Mouse (Mus musculus) kidney, adult 18-20 months (tissue): Measurements from ENCODE around the gene Fasl.

Source experiments
- DNase-seq: peaks from one replicate; pipeline ENCODE4 v3.0.0; 2021

Fasl gene

DNA sequence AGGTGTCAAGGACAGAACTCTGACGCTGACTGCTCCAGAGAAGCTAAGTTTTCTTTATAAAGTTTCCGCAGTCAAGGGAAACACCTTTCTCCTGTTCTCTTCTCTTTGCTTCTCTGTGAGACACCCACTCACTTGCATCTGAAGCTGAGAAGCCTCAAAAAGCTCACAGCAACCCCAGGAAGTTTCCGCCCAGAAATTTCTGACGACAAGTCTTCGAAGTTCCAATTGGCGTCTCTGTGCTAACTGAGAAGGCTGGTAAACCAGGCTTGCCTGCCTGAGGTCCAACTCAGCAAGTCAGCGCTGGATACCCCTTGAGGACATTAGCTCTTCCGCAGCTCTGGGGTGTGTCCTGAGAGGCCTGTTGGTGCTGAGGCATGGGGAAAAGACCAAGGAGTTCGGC is at the start of gene Fasl:
Fasl (minus strand) TSS at position 157 of the 400 bp plus-strand sequence.
- DNase-seq = no peak

DNA sequence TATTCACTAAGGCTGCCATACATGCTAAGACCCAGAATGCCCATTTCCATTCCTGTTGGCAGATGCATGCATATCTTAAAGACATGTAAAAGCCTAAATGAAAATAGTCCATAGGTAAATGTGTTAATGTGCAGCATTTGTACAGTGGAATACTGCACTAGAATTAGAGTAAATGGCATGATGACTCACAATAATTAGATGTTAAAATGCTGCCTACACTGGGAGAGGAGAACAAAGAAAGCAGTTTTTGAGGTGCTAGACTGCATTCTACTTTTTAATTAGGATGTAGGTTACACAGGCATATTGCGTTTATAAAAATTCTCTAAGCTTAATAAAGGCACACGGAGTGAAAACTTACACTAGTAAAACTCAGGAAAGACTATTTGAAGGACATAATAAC is 38.4 kb upstream of the Fasl start:
- DNase-seq = no peak

DNA sequence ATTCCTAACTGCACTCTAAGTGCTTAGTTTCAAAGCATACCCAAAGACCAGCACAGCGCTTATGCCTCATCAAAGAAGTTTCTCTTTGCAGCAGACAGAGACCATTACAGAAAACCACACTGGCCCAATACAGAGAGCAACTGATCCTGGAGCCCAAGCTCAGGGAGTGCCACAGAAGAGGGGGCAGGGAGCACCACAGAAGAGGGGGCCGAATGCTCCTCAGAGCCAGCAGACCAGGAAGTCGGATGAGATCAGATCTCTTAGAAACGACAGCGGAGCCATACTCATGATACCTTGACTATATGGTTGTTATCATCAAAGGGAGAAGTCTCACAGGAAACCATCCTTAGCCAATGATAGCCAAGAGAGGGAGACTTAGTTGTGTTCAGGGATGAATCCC is 21.1 kb upstream of the Fasl start:
- no peak for DNase-seq

DNA sequence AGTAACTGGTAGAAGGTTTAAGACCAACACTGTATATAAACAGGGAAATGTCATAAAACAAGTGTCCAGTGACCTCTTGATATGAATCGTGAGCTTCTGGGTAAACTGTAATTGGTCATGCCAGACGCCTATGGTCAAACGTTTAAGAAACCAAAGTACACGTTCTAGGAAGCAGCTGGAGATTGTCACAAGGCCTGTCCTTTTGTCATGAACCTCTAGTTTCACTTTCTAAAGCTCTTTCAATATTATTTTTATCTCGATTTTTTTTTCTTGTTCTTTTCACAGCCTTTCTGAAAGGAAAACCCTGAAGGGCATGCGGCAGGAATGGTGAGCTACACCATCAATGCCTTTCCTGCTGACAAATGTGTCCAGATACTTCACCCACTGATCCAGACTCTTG is 20.7 kb upstream of the Fasl start:
- no peak for DNase-seq

DNA sequence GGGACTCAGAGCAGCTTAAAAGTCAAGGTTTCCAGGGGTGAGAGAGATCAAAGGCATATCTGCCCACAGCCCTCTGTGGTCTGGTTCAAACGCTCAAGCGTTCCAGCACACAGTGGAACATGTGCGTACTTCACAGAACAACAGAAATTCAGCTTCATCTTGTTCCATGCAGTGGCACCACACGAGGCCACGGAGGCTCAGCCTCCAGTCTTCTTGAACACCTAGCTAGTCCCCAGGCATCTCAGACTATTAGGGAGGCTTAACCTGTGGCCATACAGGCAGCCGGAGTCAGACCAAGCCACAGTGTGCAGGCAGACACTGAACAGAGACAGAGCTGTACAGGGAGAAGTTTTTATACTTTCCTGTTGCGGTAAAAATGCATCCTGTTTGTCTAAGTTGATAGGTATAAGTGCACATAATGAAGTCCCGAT is 16.3 kb upstream of the Fasl start:
- no peak for DNase-seq

DNA sequence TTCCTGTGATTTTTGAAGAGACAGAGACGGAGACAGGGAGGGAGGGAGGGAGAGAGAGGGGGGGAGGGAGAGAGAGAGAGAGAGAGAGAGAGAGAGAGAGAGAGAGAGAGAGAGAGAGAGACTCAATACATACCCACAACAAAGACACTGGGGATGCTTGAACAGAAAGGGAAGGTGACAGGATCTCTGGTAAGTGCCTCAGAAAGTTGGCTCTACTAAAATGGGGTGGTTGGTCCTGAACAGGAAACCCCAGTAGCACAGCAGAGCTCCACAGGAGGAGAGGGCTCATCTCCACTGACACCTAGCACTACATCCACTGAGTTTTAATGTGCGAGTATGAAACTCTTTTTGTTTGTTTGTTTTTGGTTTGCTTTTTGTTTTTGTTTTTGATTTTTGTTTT is 13.0 kb upstream of the Fasl start:
- DNase-seq = no peak

DNA sequence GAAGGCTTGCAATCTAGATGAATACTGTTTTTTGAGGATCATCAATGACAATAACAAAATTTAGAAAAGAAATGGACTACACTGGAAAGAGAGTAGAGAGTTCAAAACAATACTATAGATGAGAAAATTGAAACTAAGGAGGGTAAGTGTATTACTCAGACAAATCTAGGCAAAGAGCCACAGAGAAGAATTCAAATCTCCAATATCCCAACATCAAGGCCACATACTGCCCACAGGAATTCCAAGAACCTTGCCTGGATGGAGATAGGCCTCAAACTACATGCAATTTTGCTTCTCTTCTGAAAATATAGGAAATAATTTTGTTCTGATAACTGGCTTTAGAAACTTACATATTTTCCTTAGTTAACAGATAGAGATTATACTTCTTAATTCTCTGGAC is 12.0 kb upstream of the Fasl start:
- DNase-seq = no peak

DNA sequence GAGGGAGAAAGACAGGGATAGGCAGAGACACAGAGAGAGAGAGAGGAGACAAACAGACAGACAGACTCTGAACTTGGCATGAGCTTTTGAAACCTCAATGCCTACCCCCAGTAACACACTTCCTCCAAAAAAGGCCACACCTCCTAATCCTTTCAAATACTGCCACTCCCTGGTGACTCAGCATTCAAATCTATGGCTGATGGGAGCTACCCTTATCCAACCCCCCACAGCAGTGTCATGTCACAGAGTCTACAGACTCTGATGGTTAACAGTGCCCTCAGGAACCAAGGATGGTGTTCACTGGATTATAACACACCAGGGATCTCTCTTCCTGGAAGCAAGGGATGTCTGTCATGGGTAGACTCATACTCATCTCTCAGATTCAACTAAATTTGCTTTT is 11.5 kb upstream of the Fasl start:
- DNase-seq = no peak

DNA sequence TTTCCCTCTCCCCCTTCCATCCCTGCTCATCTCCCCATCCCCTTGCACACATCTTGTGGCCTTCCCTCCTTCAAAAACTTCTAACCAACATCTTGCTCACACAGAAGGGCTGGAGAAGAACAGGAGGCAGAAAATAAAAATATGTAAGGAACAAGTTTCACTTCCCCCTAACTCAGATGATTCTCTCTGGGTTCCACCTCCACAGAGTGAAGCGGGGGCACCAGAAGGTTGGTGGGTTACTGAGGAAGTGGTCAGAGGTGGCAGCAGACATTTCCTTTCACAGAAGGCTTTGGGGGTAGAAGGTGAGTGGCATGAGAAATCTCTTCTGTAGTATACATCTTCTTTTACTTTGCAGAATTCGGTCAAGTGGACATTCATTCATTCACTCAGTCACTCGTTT is 10.6 kb upstream of the Fasl start:
- DNase-seq = no peak

DNA sequence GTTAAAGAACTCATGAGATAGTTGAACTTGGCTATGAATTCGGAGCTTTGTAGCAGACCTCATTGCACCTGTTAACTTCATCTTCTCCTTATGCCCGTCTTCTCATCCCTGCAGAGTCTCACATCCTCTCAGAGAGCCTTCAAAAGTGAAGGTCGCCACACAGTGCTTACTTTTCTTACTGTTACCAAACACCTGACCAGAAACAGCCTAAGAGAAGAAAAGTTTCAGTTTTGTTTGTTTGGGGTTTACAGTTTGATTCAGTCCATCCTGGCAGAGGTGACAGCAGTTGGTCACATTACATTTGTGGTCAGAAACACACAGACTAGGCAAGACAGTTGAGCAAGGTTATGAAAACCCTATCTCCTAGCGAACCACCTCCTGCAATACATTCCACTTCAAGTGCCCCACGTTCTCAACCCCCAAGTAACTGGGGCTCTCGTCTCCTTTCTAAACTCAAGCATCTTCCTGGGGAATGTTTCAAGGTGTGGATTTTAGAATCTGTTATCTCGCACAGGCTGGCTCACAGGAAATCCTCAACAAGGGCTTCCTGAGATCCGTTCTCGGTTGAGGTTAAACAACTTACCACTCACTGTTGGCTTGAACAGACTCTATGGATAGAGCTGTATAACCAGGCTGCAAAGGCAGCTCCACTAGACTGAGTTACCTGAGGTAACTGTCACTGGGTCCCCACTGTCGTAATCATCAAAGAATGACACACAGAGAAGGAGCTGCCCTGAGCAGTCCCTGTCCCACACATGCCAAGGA is 6.3 kb upstream of the Fasl start:
- no peak for DNase-seq

DNA sequence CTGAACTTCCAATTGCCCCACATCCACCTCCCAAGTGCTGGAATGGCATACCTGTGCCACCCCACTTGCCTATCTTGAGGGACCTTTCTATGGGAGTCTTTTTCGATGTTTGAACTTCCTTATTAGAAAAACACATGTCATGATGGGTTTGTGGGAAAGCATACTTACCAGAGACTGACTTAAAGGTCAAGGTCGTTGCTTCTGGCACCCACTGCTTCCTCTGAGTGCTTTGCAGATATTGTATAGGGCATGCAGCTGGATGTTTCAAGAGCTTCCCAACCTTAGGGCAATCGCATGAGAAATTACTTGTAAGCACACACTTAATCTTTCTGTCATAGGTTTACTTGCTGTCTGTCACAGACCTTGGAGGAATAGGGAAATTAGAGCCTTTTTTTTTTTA is 5.0 kb upstream of the Fasl start:
- DNase-seq = no peak

DNA sequence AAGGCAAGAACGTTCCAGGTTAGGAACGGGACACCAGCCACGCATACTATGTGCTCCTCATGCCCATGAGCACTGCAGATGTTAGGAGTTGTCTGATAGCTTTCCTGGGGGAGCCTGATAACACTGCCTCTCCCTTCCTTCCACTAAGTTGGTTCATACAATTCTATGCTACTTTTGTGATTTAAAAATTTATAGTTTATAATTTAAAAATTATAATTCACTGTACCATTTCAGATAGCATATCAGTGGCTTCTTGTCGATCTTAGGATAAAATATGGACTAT is 4.3 kb upstream of the Fasl start:
- DNase-seq = no peak

DNA sequence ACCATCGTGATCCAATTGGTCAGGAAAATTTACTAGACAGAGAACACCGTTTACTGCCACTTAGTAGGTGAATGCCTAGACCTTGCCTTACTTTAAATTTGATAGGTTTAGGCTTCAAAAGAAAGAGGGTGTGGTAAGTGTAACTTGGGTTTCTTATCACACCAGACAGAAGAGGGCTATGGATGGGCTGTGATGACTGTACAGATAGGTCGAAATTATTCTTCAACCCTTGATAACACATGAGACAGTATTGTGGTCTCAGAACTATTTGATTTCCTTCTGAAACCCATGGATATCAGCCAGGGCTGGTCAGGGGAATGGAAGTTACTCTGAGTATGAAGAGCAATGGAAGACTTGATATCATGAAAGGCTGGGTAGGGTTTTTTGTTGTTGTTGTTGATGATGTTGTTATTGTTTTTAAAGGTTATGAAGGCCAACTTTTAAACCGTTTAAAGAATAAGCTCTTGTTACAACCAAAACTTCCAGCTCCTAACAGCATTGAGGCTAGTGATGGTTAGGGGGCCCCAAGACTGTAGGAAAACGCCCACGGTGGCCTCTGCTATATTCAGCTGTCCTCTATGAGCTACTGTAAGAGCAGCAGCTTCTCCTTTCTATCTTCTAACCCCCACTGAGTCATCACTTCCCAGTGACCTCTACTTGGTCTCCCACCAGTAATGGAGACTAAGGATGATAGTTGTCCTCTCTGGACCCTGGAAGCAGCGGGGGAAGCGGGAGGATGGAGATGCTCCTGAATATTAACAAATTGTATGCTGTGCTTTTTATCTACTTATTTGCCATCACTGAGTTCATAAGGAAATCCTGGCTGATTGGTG is 3.8 kb upstream of the Fasl start:
- DNase-seq = no peak

DNA sequence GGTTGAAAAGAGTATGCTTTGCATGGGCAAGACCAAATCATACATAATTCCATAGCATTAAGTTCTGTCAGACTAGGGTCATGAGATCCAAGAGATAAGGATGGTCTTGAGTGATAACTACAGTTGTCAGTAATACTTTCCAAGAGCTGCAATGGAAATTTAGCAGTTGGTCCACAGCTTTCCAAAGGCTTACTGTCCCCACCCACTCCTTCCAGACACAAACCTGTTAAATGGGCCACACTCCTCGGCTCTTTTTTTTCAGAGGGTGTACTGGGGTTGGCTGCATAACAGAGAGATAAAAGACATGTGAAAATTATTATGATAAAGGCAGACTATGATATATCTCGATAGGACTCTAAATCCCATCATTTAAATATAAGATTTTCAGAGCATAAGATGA is 5.6 kb downstream of the Fasl start:
- no peak for DNase-seq

DNA sequence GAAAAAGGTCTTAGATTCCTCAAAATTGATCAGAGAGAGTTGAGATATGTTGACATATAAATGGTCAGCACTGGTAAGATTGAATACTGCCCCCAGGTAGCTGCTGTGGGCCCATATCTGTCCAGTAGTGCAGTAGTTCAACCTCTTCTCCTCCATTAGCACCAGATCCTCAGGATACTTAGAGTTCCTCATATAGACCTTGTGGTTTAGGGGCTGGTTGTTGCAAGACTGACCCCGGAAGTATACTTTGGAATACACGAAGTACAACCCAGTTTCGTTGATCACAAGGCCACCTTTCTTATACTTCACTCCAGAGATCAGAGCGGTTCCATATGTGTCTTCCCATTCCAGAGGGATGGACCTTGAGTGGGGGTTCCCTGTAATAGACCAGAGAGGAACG is 6.7 kb downstream of the Fasl start:
- DNase-seq = no peak

DNA sequence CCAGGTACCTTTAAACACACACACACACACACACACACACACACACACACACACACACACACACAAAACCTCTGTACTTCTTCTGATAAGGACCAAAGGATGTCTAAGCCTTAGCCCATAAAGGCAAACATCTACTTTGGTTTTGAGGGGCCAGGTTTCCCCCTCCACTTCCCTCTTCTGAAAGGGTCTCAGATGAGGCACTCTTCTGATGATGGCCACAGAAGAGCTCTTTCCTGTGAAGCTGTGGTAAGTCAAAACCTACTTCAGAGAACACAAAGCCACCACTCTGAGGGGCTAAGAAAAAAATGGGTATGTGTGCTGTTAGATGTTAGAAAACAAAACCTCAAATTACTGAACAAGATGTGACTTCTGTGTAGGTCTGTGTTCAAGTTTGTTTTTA is 9.2 kb downstream of the Fasl start:
- DNase-seq = no peak

DNA sequence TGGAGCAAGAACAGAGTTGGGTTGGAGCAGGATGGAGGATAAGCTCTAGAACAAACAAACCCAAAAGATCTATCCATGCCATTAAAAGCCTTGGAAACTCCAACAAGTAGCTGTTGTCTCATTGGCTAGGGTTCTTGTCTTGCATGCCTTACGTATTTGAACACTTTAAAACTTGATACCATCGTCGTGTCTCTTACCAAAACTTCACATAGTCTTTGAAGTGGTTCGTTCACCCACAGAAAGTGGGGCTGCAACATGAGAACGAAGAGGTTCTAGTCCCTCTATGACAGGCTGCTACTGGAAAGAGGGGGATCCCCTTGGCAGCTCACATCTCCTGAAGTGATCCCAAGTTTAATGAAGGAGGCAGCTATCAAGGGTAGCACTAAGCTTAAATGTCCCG is 13.1 kb downstream of the Fasl start:
- no peak for DNase-seq

DNA sequence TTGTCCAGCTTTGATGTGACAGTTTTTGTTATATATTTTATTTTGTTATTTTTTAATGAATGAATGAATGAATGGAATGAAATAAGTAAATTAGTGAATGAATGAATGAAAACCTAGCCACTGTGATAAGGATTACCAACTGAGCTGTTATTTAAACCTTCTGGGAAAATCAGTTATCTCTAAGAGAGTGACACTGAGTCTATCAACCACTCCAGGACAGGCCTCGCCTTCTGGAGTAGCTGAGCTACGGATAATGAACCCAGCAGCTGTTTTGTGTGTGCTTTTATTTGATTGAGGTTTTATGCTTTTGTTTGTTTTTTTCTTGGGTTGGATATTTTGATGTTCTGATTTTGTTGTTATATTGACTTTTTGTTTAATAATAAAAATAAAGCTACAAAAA is 17.0 kb downstream of the Fasl start:
- no peak for DNase-seq

DNA sequence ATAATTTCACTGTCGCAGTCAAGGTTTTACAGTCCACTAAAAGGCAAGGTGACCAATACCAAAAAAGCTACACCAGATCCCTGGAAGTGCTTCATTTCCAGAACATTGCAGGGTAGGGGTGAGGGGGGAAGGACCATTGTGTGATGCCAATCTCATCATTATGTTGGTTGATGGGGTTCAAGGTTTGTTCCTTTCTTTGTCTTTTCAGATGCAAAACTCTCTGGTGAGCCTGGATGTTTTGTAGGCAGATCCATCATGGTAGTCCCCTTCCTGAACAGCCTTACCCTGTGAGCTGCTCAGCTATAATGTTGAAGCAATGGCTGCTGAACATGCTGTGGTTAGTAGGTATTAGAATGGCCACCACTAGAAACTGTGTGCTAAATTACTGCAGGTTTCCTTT is 19.0 kb downstream of the Fasl start:
- no peak for DNase-seq

DNA sequence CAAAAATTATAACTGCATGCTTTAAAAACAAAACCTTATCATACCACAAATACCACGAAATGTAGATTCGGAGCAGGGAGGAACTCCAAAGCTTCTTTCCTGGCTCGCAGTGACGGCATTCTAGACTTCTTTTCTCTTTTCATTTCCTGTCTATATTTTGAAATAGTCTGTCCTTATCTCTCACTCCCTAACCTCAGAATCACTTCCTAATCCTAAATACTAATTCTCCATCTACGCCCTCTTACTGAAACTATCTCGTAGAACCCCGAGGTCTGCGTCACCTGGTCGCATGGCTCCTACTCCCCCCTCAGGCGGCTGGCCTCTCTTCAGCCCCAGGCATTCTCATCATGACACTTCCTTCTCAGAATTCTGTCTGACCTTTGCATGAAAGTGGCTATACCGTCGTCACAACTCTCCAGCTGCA is 21.2 kb downstream of the Fasl start:
- DNase-seq = no peak

DNA sequence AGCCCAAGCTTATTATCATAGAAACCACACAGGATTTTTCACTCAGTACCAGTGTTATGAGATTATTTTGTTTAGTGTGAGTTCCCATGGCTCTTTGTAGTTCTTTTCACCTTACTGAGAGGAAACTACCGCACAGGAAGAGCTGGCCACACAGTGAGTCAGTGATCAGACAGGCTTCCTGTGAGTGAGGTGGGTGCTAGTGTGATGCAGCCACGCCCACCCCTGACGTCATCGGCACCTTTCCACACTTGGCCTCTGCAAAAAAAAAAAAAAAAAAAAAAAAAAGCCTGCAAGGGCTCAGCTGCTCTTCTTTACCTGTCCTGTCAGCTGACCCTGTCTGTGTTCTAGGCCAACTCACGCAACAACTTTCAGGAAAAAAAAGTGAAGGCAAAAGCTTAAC is 21.6 kb downstream of the Fasl start:
- no peak for DNase-seq

DNA sequence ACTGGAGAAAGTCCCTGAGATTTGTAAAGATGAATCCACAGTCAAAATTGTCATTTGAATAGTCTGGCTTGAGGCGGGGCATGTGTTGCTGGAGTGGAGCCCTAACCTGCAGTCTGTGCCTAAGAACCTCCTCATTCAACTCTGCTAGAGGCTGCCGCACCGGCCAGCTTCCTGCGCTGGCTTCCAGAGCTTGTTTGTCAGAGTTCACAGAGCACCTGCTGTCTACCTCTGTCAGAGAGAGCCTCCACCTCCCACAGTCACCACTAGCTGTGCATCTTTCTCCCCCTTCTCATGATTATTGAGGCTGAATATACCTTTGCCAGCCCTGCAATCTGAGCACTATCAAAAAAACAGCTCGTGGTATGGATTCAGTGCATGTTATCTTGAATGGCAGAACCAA is 22.4 kb downstream of the Fasl start:
- no peak for DNase-seq

DNA sequence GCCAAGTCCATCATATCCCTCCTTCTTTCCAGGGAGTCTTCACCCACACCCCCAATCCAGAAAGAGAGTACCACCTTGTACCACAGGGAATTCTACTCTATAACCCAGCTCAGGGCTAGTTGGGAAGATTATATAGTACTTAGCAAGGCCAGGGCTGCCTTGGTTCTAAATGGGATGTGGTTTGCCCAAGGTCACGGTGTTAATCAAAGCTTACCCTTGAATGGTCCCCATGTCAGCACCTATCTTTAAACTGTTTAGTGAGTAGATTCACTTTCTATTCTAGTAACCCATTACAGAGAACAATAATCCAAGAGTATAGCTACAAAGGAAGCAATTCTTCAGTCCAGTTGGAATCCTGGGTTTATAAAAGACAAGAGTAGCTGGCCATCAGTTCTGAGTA is 23.3 kb downstream of the Fasl start:
- DNase-seq = no peak

DNA sequence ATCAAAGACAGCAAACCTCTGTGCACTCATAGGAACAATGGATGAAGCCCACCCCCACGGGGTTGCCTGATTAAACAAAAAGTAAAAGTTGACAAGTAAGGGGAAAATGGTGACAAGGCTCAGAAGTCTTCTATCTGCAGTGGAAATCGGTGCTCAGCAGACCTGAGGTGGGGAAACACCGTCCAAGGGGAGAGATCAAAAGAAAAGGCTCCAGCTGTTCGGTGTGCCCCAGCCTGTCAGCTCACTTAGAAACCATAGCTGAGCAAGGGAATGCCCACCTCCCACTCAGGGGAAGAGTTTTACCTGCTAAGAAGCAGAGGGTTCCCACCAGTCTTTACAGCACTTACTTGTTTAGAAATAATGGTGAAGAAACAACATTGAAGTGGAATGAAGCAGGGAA is 26.7 kb downstream of the Fasl start:
- no peak for DNase-seq

DNA sequence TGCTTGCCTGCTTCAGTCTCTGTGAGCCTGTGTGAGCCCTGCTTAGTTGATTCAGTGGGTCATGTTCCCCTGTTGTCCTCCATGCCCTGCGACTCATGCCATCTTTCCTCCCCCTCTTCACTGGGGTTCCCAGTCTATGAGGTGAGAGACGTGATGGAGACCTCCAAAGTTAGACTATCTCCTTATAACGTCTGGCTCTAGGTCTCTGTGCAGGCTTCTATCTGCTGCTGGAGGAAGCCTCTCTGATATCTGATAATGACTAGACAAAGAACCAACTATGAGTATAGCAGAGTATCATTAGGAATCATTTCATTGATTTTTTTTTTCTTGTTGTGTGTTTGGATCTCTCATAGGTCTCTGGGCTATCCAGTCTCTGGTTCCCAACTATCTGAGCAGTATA is 31.7 kb downstream of the Fasl start:
- no peak for DNase-seq
